20 mouse cellular contexts compared by ENCODE assay signal in the genomic region with DNA sequence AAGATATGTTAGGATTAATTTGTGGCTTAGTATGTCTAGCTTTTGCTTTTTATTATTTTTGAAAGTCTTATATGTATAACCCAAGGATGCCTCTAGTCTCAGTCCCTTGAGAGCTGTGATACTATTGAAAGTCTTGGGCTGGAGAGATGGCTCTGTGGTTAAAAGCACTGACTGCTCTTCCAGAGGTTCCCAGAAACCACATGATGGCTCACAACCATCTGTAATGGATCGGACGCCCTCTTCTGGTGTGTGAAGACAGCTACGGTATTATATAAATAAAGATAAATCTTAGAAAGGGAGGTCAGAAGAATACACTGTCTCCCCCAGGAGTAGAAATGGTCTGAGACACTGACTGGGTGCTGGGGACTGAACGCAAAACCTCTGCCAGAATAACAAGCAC. TPM values are rescaled to one million over a fixed set of nuclear protein-coding genes. Genes with fewer than 3 reads are reported as not detected.
A peak's percentile ranks its signal among the peaks of the same experiment; 100 is the strongest.
DNase-seq lines count a peak whose midpoint lies in the region; TF ChIP-seq lines count a peak whose summit lies in the region.
"Had no signal": no experiment of that assay in that cellular context is flagged by ENCODE, and none has a peak within 500 bp of the region (broad histone marks: within the 10 kb centered on the region; RNA-seq: fewer than 3 reads in every experiment).

No protein-coding gene starts in this region.

- no peak for TF ChIP-seq RAD21 in MEL (IDR thresholded peaks at IDR 0.05; ENCODE audit: low read depth, low read length)

- no peaks in the 10 kb centered on the region for H3K27me3 ChIP-seq in MEL (ENCODE audit: control insufficient read depth in 1 of 2, insufficient read depth in 2 of 2, low read length in 2 of 2)
- H3K27me3 ChIP-seq: CH12.LX; embryonic facial prominence, embryonic 12.5 days; forebrain, embryonic 12.5 days had no signal

- DNase-seq in 416B (ENCODE audit: low read depth), result peak; percentile 51
- DNase-seq in MEL (ENCODE audit: low read depth, low spot score), result peak; percentile 28
- DNase-seq in ZHBTc4 (ENCODE audit: low read depth, low spot score), result peak; percentile 16
- no peak for DNase-seq in cerebellum, postnatal 36 days
- no peak for DNase-seq in cerebellum, adult 9-10 months
- no peak for DNase-seq in heart, postnatal 14 days
- DNase-seq: adrenal gland, adult 2 months; adrenal gland, postnatal 10 days; adrenal gland, postnatal 36 days; cerebellum, adult 11-12 months; cerebellum, adult 2 months; cerebellum, adult 9-11 months; cerebellum, postnatal 14 days had no signal

- no peaks in the 10 kb centered on the region for H3K79me2 ChIP-seq in MEL (ENCODE audit: control insufficient read depth, insufficient read depth, low read length, poor library complexity)

- TF ChIP-seq EP300 in MEL (IDR thresholded peaks at IDR 0.05; ENCODE audit: low read depth in 1 of 2, low read length in 2 of 2), result no peak

- H3K36me3 ChIP-seq in MEL (ENCODE audit: control insufficient read depth in 1 of 2, insufficient read depth in 2 of 2, low read length in 2 of 2), result peaks cover 6 to 24% of the 10 kb centered on the region in 2 experiments

- intact Hi-C loops in heart, postnatal 14 days (cut with DNase I), result no loop called here

- H3K27ac ChIP-seq in MEL (ENCODE audit: control insufficient read depth, low read depth, low read length), result no peak overlapping the region
- H3K27ac ChIP-seq: embryonic facial prominence, embryonic 10.5 days; embryonic facial prominence, embryonic 12.5 days; forebrain, embryonic 10.5 days; forebrain, embryonic 12.5 days had no signal

- H3K4me3 ChIP-seq in MEL (ENCODE audit: control insufficient read depth in 1 of 2, insufficient read depth in 1 of 2, low read depth in 2 of 2, low read length in 2 of 2), result no peak overlapping the region
- H3K4me3 ChIP-seq: embryonic facial prominence, embryonic 10.5 days; embryonic facial prominence, embryonic 12.5 days; erythroblast, embryonic 14.5 days; forebrain, embryonic 10.5 days; forebrain, embryonic 12.5 days had no signal

- H3K9me3 ChIP-seq in MEL (replicated peaks; ENCODE audit: insufficient read depth, low read length), result no peaks in the 10 kb centered on the region
- H3K9me3 ChIP-seq: embryonic facial prominence, embryonic 10.5 days; embryonic facial prominence, embryonic 12.5 days; forebrain, embryonic 10.5 days; forebrain, embryonic 12.5 days; G1E had no signal

- no peak overlapping the region for H3K9ac ChIP-seq in MEL (ENCODE audit: control insufficient read depth, low read depth, low read length, poor library complexity, severe bottlenecking)
- H3K9ac ChIP-seq: embryonic facial prominence, embryonic 12.5 days; forebrain, embryonic 12.5 days had no signal

- no peak for TF ChIP-seq POLR2A in MEL (IDR thresholded peaks at IDR 0.05; ENCODE audit: control insufficient read depth in 1 of 2, insufficient read depth in 1 of 2, low read depth in 1 of 2, low read length in 2 of 2, poor library complexity in 1 of 2)

- no peak; a peak in 1 of 6 replicates for TF ChIP-seq CTCF in MEL (IDR thresholded peaks at IDR 0.05 in 2 of 3, conservative IDR thresholded peaks at IDR 0.05 in 1 of 3; ENCODE audit: control insufficient read depth in 1 of 3, insufficient read depth in 1 of 3, low read depth in 2 of 3, low read length in 3 of 3, poor library complexity in 1 of 3, severe bottlenecking in 1 of 3)

- H3K4me1 ChIP-seq in MEL (ENCODE audit: control insufficient read depth in 1 of 2, insufficient read depth in 2 of 2, low read length in 2 of 2), result peaks cover 0 to 4% of the 10 kb centered on the region in 2 experiments; a peak in 2 of 4 replicates
- H3K4me1 ChIP-seq: embryonic facial prominence, embryonic 10.5 days; embryonic facial prominence, embryonic 12.5 days; forebrain, embryonic 10.5 days; forebrain, embryonic 12.5 days had no signal

TF ChIP-seq in MEL, 35 proteins besides CTCF, POLR2A, EP300 and RAD21:
- no peak for TF ChIP-seq MAZ (IDR thresholded peaks at IDR 0.05; ENCODE audit: low read depth, low read length)
- no peak for TF ChIP-seq TBP (IDR thresholded peaks at IDR 0.05; ENCODE audit: low read depth, low read length)
- TF ChIP-seq MXI1 (IDR thresholded peaks at IDR 0.05; ENCODE audit: low read depth, low read length), result no peak
- no peak for TF ChIP-seq TCF12 (IDR thresholded peaks at IDR 0.05; ENCODE audit: low read depth, low read length)
- no peak for TF ChIP-seq NELFE (IDR thresholded peaks at IDR 0.05; ENCODE audit: low read depth, low read length)
- TF ChIP-seq TAL1 (IDR thresholded peaks at IDR 0.05; ENCODE audit: low read length), result no peak
- no peak for TF ChIP-seq MEF2A (IDR thresholded peaks at IDR 0.05; ENCODE audit: extremely low read depth, insufficient replicate concordance, low read depth, low read length, poor library complexity, severe bottlenecking)
- TF ChIP-seq SIN3A (IDR thresholded peaks at IDR 0.05; ENCODE audit: low read length), result no peak
- no peak for TF ChIP-seq POLR2AphosphoS2 (IDR thresholded peaks at IDR 0.05; ENCODE audit: low read length)
- TF ChIP-seq GATA1 (IDR thresholded peaks at IDR 0.05; ENCODE audit: low read depth, low read length), result no peak
TF ChIP-seq in MEL: peak in this region for 0.

RNA-seq across cellular contexts. Expression of a gene that starts 31.3 kb away (rescaled TPM):
- total RNA-seq in MEL (2012; rRNA removed), result 22.3 and 27.4 TPM in 2 replicates
- polyA plus RNA-seq in MEL (2012; ENCODE audit: insufficient read depth in 1 of 2, insufficient read length in 2 of 2, low read depth in 1 of 2, low replicate concordance in 2 of 2, missing spikeins in 1 of 2), result 10 to 100 TPM in 1 of 2 experiments, not detected in 1; 23.1 TPM
- 10 to 100 TPM; 40.6 to 43.6 TPM for total RNA-seq in heart, postnatal 14 days (2021)

Comparison
In these comparisons a context has a peak if more than half of its experiments do, and no peak if none do; other contexts are left out.
1. DNase-seq: peak in 416B (single experiment), MEL (single experiment) and ZHBTc4 (single experiment); none in cerebellum, postnatal 36 days (0 of 2), cerebellum, adult 9-10 months (single experiment) and heart, postnatal 14 days (0 of 2).